Mouse (Mus musculus) kidney, adult 2 months (tissue): ENCODE data around the gene Tgds.

Experiments used
- CTCF ChIP-seq: fragments of 200-500 bp; conservative IDR thresholded peaks from 2 replicates; pipeline ENCODE4 v1.5.1; 2011; ENCODE audit warnings: low read depth, mild to moderate bottlenecking, control low read depth, low read length, moderate library complexity, mixed read lengths; ENCODE audit not compliant: insufficient read depth, insufficient read length
- POLR2A ChIP-seq: fragments of 200-500 bp; IDR thresholded peaks from one replicate; pipeline ENCODE4 v1.6.1; 2011; ENCODE audit warnings: low read depth, low read length, control low read depth

- no peak for TF ChIP-seq POLR2A
- no peak for TF ChIP-seq CTCF
Measured at GRCm38 (mm10) chr14:118180117-118180557, 47.6 kb upstream of the Tgds start.
